Mouse (Mus musculus): Measurements from ENCODE around the gene Ly6g. TPM values are rescaled to one million over a fixed set of nuclear protein-coding genes. Genes with fewer than 3 reads are reported as not detected.

The Ly6g gene
- polyA plus RNA-seq (2014; fragmentation: Illumina TruSeq; extraction: RNeasy Lipid Tissue Mini Kit (QIAGEN cat#74804); ENCODE audit: low read depth, low replicate concordance): not detected

GRCm38 (mm10) chr15:75154940-75155339 lies at the start of gene Ly6g:
TSS of gene Ly6g (plus strand) at chr15:75155240.

DNA sequence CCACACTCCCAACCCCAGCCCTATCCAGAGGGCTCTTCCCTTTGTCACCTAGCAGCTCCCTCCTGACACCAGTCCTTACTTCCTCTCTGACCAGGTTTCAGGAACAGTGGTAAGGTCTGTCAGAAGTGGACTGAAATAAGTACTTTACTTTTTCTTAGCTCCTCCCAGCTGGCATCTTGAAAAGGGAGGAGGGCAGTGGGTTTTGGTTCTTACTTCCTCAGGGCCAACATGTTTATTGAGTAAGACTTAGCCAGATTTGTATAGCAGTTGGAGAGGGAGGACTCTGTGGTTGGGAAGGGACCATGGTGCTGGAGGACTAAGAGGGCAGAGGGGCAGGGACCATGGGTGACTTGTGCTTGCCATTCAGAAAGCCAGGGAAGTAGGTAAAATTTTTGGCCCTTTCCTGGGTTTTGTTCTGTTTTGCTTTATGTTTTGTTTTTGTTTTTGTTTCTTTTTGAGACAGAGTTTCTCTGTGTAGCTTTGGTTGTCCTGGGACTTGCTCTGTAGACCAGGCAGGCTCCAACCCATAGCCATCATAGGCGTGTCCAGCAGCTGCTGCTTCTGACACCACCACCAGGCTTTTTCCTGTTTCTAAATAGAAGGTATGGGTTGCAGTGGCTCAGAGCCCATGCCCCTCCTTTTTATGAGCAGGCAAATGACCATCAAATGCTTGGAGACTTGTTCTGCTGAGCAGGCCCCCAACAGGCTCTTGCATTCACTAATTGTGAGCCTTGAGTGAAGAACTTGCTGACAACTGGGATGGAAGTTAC lies 43.0 kb upstream of the Ly6g start, which contains the start of gene Ly6c2:
Gene Ly6c2, minus strand, starts transcription at position 110 of the 770 bp plus-strand sequence.

Other genes starting within 250 kb of the Ly6g start
- gene Ly6i, start 171.8 kb upstream of the Ly6g start, polyA plus RNA-seq (2014; fragmentation: Illumina TruSeq; extraction: RNeasy Lipid Tissue Mini Kit (QIAGEN cat#74804); ENCODE audit: low read depth, low replicate concordance): 0.27 TPM
- 4.8 TPM for gene Ly6a, start 157.2 kb upstream of the Ly6g start, polyA plus RNA-seq (2014; fragmentation: Illumina TruSeq; extraction: RNeasy Lipid Tissue Mini Kit (QIAGEN cat#74804); ENCODE audit: low read depth, low replicate concordance)
- gene Ly6c1, start 106.4 kb upstream of the Ly6g start, polyA plus RNA-seq (2014; fragmentation: Illumina TruSeq; extraction: RNeasy Lipid Tissue Mini Kit (QIAGEN cat#74804); ENCODE audit: low read depth, low replicate concordance): 6.8 TPM
- not detected for gene Ly6c2, start 43.3 kb upstream of the Ly6g start, polyA plus RNA-seq (2014; fragmentation: Illumina TruSeq; extraction: RNeasy Lipid Tissue Mini Kit (QIAGEN cat#74804); ENCODE audit: low read depth, low replicate concordance)
- not detected for gene BC025446, start 61.1 kb downstream of the Ly6g start, polyA plus RNA-seq (2014; fragmentation: Illumina TruSeq; extraction: RNeasy Lipid Tissue Mini Kit (QIAGEN cat#74804); ENCODE audit: low read depth, low replicate concordance)
- gene Ly6f, start 113.2 kb downstream of the Ly6g start, polyA plus RNA-seq (2014; fragmentation: Illumina TruSeq; extraction: RNeasy Lipid Tissue Mini Kit (QIAGEN cat#74804); ENCODE audit: low read depth, low replicate concordance): 1.6 TPM

All from testis, adult 10 weeks (tissue).